Mouse (Mus musculus): ENCODE results near the gene Ptpn14. TPM values are rescaled to one million over a fixed set of nuclear protein-coding genes. Genes with fewer than 3 reads are reported as not detected.
A peak's percentile ranks its signal among the peaks of the same experiment; 100 is the strongest.

The Ptpn14 gene
- polyA plus RNA-seq, 1 experiment from 2014 or later: 16.1 TPM

- ATAC-seq (ENCODE audit: low FRiP score, low TSS enrichment): peak; percentile 57; the same call in 1 of the 2 replicates
- peaks cover 2% of the 10 kb centered on the region; the same call in 1 of the 2 replicates for H3K36me3 ChIP-seq (ENCODE audit: insufficient read depth, low read length)
- no peak overlapping the region for H3K4me3 ChIP-seq (ENCODE audit: low read length)
- peaks cover 9% of the 10 kb centered on the region for H3K4me1 ChIP-seq (ENCODE audit: insufficient read depth, low read length)
- no peaks in the 10 kb centered on the region for H3K27me3 ChIP-seq (ENCODE audit: insufficient read depth, low read length)
- H3K27ac ChIP-seq (ENCODE audit: low read length): no peak overlapping the region
- H3K9ac ChIP-seq (replicated peaks; ENCODE audit: low read length): no peak overlapping the region
- 33% methylated on average over 7 of the region's 7 CpGs for WGBS
- H3K9me3 ChIP-seq (ENCODE audit: low read length): no peaks in the 10 kb centered on the region
- no peak overlapping the region for H3K4me2 ChIP-seq (replicated peaks; ENCODE audit: low read depth, low read length)
Observed at GRCm38 (mm10) chr1:189887518-189887917, 159.4 kb downstream of the Ptpn14 start.

GRCm38 (mm10) chr1:189888749-189889148, 160.7 kb downstream of the Ptpn14 start:
- H3K4me2 ChIP-seq (replicated peaks; ENCODE audit: low read depth, low read length): no peak overlapping the region
- no peak overlapping the region for H3K27ac ChIP-seq (ENCODE audit: low read length)
- peaks cover 11% of the 10 kb centered on the region; the same call in 1 of the 2 replicates for H3K36me3 ChIP-seq (ENCODE audit: insufficient read depth, low read length)
- H3K4me1 ChIP-seq (ENCODE audit: insufficient read depth, low read length): peaks cover 4% of the 10 kb centered on the region; the same call in 1 of the 2 replicates
- H3K9ac ChIP-seq (replicated peaks; ENCODE audit: low read length): no peak overlapping the region
- WGBS: 59% methylated on average over 10 of the region's 10 CpGs
- ATAC-seq (ENCODE audit: low FRiP score, low TSS enrichment): no peak
- H3K4me3 ChIP-seq (ENCODE audit: low read length): no peak overlapping the region
- no peaks in the 10 kb centered on the region for H3K27me3 ChIP-seq (ENCODE audit: insufficient read depth, low read length)
- H3K9me3 ChIP-seq (ENCODE audit: low read length): no peaks in the 10 kb centered on the region

GRCm38 (mm10) chr1:189894191-189894590, 166.1 kb downstream of the Ptpn14 start:
- Histone ChIP-seq H3K4me3 (ENCODE audit: low read length) (no peak overlapping the region), H3K4me1 (ENCODE audit: insufficient read depth, low read length) (peaks cover 9% of the 10 kb centered on the region), H3K27ac (ENCODE audit: low read length) (no peak overlapping the region), H3K27me3 (ENCODE audit: insufficient read depth, low read length) (no peaks in the 10 kb centered on the region), H3K4me2 (replicated peaks; ENCODE audit: low read depth, low read length) (no peak overlapping the region), H3K9ac (replicated peaks; ENCODE audit: low read length) (no peak overlapping the region), H3K9me3 (ENCODE audit: low read length) (no peaks in the 10 kb centered on the region), H3K36me3 (ENCODE audit: insufficient read depth, low read length) (peaks cover 29% of the 10 kb centered on the region)
- WGBS: 89% methylated on average over 9 of the region's 9 CpGs
- no peak for ATAC-seq (ENCODE audit: low FRiP score, low TSS enrichment)

- H3K9me3 ChIP-seq (ENCODE audit: low read length): no peaks in the 10 kb centered on the region
- H3K4me2 ChIP-seq (replicated peaks; ENCODE audit: low read depth, low read length): no peak overlapping the region
- 83% methylated on average over 9 of the region's 9 CpGs for WGBS
- no peak for ATAC-seq (ENCODE audit: low FRiP score, low TSS enrichment)
- H3K9ac ChIP-seq (replicated peaks; ENCODE audit: low read length): no peak overlapping the region
- H3K36me3 ChIP-seq (ENCODE audit: insufficient read depth, low read length): peaks cover 31% of the 10 kb centered on the region
- no peak overlapping the region for H3K4me3 ChIP-seq (ENCODE audit: low read length)
- H3K4me1 ChIP-seq (ENCODE audit: insufficient read depth, low read length): peaks cover 14% of the 10 kb centered on the region
- no peak overlapping the region for H3K27ac ChIP-seq (ENCODE audit: low read length)
- H3K27me3 ChIP-seq (ENCODE audit: insufficient read depth, low read length): no peaks in the 10 kb centered on the region
Observed at GRCm38 (mm10) chr1:189897861-189898260, 169.8 kb downstream of the Ptpn14 start.

GRCm38 (mm10) chr1:189898708-189899107, 170.6 kb downstream of the Ptpn14 start:
- H3K27me3 ChIP-seq (ENCODE audit: insufficient read depth, low read length): no peaks in the 10 kb centered on the region
- H3K9me3 ChIP-seq (ENCODE audit: low read length): no peaks in the 10 kb centered on the region
- H3K4me3 ChIP-seq (ENCODE audit: low read length): no peak overlapping the region
- ATAC-seq (ENCODE audit: low FRiP score, low TSS enrichment): no peak
- no peak overlapping the region for H3K9ac ChIP-seq (replicated peaks; ENCODE audit: low read length)
- peaks cover 28% of the 10 kb centered on the region; the same call in 1 of the 2 replicates for H3K36me3 ChIP-seq (ENCODE audit: insufficient read depth, low read length)
- H3K4me2 ChIP-seq (replicated peaks; ENCODE audit: low read depth, low read length): no peak overlapping the region
- H3K4me1 ChIP-seq (ENCODE audit: insufficient read depth, low read length): peaks cover 14% of the 10 kb centered on the region
- 62% methylated on average over 13 of the region's 13 CpGs for WGBS
- H3K27ac ChIP-seq (ENCODE audit: low read length): no peak overlapping the region

GRCm38 (mm10) chr1:189899526-189899925, 171.5 kb downstream of the Ptpn14 start:
- peaks cover 28% of the 10 kb centered on the region; the same call in 1 of the 2 replicates for H3K36me3 ChIP-seq (ENCODE audit: insufficient read depth, low read length)
- no peaks in the 10 kb centered on the region for H3K9me3 ChIP-seq (ENCODE audit: low read length)
- 47% methylated on average over 6 of the region's 6 CpGs for WGBS
- no peak overlapping the region for H3K9ac ChIP-seq (replicated peaks; ENCODE audit: low read length)
- H3K4me2 ChIP-seq (replicated peaks; ENCODE audit: low read depth, low read length): no peak overlapping the region
- H3K4me3 ChIP-seq (ENCODE audit: low read length): no peak overlapping the region
- peak; percentile 57; the same call in 1 of the 2 replicates for ATAC-seq (ENCODE audit: low FRiP score, low TSS enrichment)
- H3K4me1 ChIP-seq (ENCODE audit: insufficient read depth, low read length): peaks cover 14% of the 10 kb centered on the region
- no peaks in the 10 kb centered on the region for H3K27me3 ChIP-seq (ENCODE audit: insufficient read depth, low read length)
- no peak overlapping the region for H3K27ac ChIP-seq (ENCODE audit: low read length)

GRCm38 (mm10) chr1:189902413-189902812, 174.3 kb downstream of the Ptpn14 start:
- Histone ChIP-seq H3K4me2 (replicated peaks; ENCODE audit: low read depth, low read length) (no peak overlapping the region), H3K36me3 (ENCODE audit: insufficient read depth, low read length) (0 out of 2 replicates have a peak, but pooled peaks cover 13% of the 10 kb centered on the region), H3K9ac (replicated peaks; ENCODE audit: low read length) (no peak overlapping the region), H3K9me3 (ENCODE audit: low read length) (no peaks in the 10 kb centered on the region), H3K27ac (ENCODE audit: low read length) (no peak overlapping the region), H3K27me3 (ENCODE audit: insufficient read depth, low read length) (no peaks in the 10 kb centered on the region), H3K4me1 (ENCODE audit: insufficient read depth, low read length) (peaks cover 14% of the 10 kb centered on the region), H3K4me3 (ENCODE audit: low read length) (no peak overlapping the region)
- WGBS: 78% methylated on average over 9 of the region's 9 CpGs
- ATAC-seq (ENCODE audit: low FRiP score, low TSS enrichment): no peak

GRCm38 (mm10) chr1:189903169-189903568, 175.1 kb downstream of the Ptpn14 start:
- H3K4me3 ChIP-seq (ENCODE audit: low read length): no peak overlapping the region
- no peak overlapping the region for H3K27ac ChIP-seq (ENCODE audit: low read length)
- peaks cover 14% of the 10 kb centered on the region for H3K4me1 ChIP-seq (ENCODE audit: insufficient read depth, low read length)
- no peaks in the 10 kb centered on the region for H3K27me3 ChIP-seq (ENCODE audit: insufficient read depth, low read length)
- H3K4me2 ChIP-seq (replicated peaks; ENCODE audit: low read depth, low read length): no peak overlapping the region
- H3K36me3 ChIP-seq (ENCODE audit: insufficient read depth, low read length): 0 out of 2 replicates have a peak, but pooled peaks cover 13% of the 10 kb centered on the region
- WGBS: 66% methylated on average over 11 of the region's 11 CpGs
- ATAC-seq (ENCODE audit: low FRiP score, low TSS enrichment): no peak
- no peaks in the 10 kb centered on the region for H3K9me3 ChIP-seq (ENCODE audit: low read length)
- no peak overlapping the region for H3K9ac ChIP-seq (replicated peaks; ENCODE audit: low read length)

GRCm38 (mm10) chr1:189910685-189911345, 182.7 kb downstream of the Ptpn14 start:
- H3K4me3 ChIP-seq (ENCODE audit: low read length): no peak overlapping the region
- ATAC-seq (ENCODE audit: low FRiP score, low TSS enrichment): no peak
- no peak overlapping the region for H3K27ac ChIP-seq (ENCODE audit: low read length)
- no peaks in the 10 kb centered on the region for H3K9me3 ChIP-seq (ENCODE audit: low read length)
- no peak overlapping the region for H3K9ac ChIP-seq (replicated peaks; ENCODE audit: low read length)
- 0 out of 2 replicates have a peak, but pooled peaks cover 4% of the 10 kb centered on the region for H3K4me1 ChIP-seq (ENCODE audit: insufficient read depth, low read length)
- H3K36me3 ChIP-seq (ENCODE audit: insufficient read depth, low read length): 0 out of 2 replicates have a peak, but pooled peaks cover 4% of the 10 kb centered on the region
- no peaks in the 10 kb centered on the region for H3K27me3 ChIP-seq (ENCODE audit: insufficient read depth, low read length)
- no peak overlapping the region for H3K4me2 ChIP-seq (replicated peaks; ENCODE audit: low read depth, low read length)
- 54% methylated on average over 13 of the region's 13 CpGs for WGBS

GRCm38 (mm10) chr1:189913093-189913760, 185.2 kb downstream of the Ptpn14 start:
- Histone ChIP-seq H3K4me2 (replicated peaks; ENCODE audit: low read depth, low read length) (no peak overlapping the region), H3K9me3 (ENCODE audit: low read length) (no peaks in the 10 kb centered on the region), H3K4me3 (ENCODE audit: low read length) (no peak overlapping the region), H3K4me1 (ENCODE audit: insufficient read depth, low read length) (0 out of 2 replicates have a peak, but pooled peaks cover 7% of the 10 kb centered on the region), H3K27ac (ENCODE audit: low read length) (no peak overlapping the region), H3K36me3 (ENCODE audit: insufficient read depth, low read length) (0 out of 2 replicates have a peak, but pooled peaks cover 4% of the 10 kb centered on the region), H3K27me3 (ENCODE audit: insufficient read depth, low read length) (no peaks in the 10 kb centered on the region), H3K9ac (replicated peaks; ENCODE audit: low read length) (no peak overlapping the region)
- 86% methylated on average over 21 of the region's 21 CpGs for WGBS
- ATAC-seq (ENCODE audit: low FRiP score, low TSS enrichment): no peak

Data from kidney, embryonic 16.5 days (tissue).